Mouse (Mus musculus) forebrain, embryonic 14.5 days (tissue): ENCODE measurements at regions not wholly inside any gene's neighbourhood (a gene's known extent, or its start where the extent isn't known, plus 50 kb on each side); places are given as distances from the start of the nearest gene placed in this dataset.
"Not testable (repeated sequence)": the region's sequence is repeated elsewhere in the genome, so short reads cannot be mapped to it uniquely, and the experiment has no call there.

Experiments
- ATAC-seq: fragments of 200-750 bp; cut with Nextera tagmentation; 2 replicates; pipeline ENCODE4 v1.8.0; 2017; ENCODE audit warnings: mild to moderate bottlenecking, moderate library complexity
- DNase-seq: peaks from one replicate; pipeline ENCODE4 v3.0.0-alpha.2; 2015; ENCODE audit warnings: low spot score
- H3K27ac ChIP-seq: fragments of 300-500 bp; sonication (generic); 2 replicates; pipeline ENCODE4 v1.5.1; 2014; ENCODE audit warnings: low read depth, mild to moderate bottlenecking, control low read depth, low read length, moderate library complexity
- H3K27me3 ChIP-seq: fragments of 300-500 bp; sonication (generic); replicated peaks from 2 replicates; pipeline ENCODE4 v1.6.1; 2014; ENCODE audit warnings: low read length, control low read depth, mixed read lengths; ENCODE audit not compliant: control insufficient read depth, insufficient read depth
- H3K36me3 ChIP-seq: fragments of 300-500 bp; sonication (generic); 2 replicates; pipeline ENCODE4 v1.6.1; 2014; ENCODE audit warnings: low read length, control low read depth; ENCODE audit not compliant: control insufficient read depth, insufficient read depth
- H3K4me1 ChIP-seq: fragments of 300-500 bp; sonication (generic); 2 replicates; pipeline ENCODE4 v1.6.1; 2014; ENCODE audit warnings: antibody characterized with exemption, low read length, control low read depth; ENCODE audit not compliant: control insufficient read depth, insufficient read depth
- H3K4me2 ChIP-seq: fragments of 300-500 bp; sonication (generic); 2 replicates; pipeline ENCODE4 v1.6.1; 2014; ENCODE audit warnings: mild to moderate bottlenecking, control low read depth, low read length
- H3K4me3 ChIP-seq: fragments of 300-500 bp; sonication (generic); 2 replicates; pipeline ENCODE4 v1.5.1; 2014; ENCODE audit warnings: low read depth, low read length, control low read depth
- H3K9ac ChIP-seq: fragments of 300-500 bp; sonication (generic); 2 replicates; pipeline ENCODE4 v1.6.1; 2014; ENCODE audit warnings: mild to moderate bottlenecking, low read length, control low read depth, moderate library complexity
- H3K9me3 ChIP-seq: fragments of 300-500 bp; sonication (generic); replicated peaks from 2 replicates; pipeline ENCODE4 v1.6.1; 2016; ENCODE audit warnings: low read length, control low read depth, mixed read lengths; ENCODE audit not compliant: control insufficient read depth
- WGBS: fragments of 180-500 bp; shearing (Covaris S2); extraction: QIAGEN DNeasy Blood & Tissue Kit; methylation state at CpG from one replicate; pipeline ENCODE4 v1.1.7; 2014; 5-methylcytosine and 5-hydroxymethylcytosine counted together

DNA sequence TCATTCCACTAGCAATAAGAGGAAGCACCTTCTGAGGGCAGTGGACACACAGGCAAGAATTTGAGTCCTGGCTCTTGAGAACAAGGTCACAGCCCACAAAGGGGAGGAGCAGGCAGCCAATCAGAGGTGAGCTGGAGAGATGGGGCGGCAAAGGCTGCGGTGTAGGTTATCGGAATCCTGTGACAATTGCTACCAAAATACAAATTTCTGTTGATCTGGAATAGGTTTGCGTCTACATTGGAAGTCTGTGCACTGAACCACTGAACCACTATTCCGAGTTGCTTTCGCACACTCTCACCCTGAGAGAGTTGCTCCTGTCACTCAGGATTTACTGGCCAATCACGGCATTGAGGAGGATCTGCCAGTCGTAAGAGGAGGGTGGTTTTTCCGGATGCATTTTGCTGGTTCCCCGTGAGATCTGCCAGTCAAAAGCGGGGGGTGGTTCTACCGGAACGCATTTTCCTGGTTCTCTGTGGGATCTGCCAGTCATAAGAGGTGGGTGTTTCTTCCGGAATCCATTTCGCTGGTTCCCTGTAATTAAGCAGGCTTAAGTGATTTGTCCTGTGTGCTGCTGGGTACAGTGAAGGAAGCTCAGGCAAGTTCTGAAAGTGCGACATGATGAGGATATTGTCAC is 59.2 kb upstream of the Zfp960 start:
- 7% methylated on average over 16 of the region's 16 CpGs for WGBS

DNA sequence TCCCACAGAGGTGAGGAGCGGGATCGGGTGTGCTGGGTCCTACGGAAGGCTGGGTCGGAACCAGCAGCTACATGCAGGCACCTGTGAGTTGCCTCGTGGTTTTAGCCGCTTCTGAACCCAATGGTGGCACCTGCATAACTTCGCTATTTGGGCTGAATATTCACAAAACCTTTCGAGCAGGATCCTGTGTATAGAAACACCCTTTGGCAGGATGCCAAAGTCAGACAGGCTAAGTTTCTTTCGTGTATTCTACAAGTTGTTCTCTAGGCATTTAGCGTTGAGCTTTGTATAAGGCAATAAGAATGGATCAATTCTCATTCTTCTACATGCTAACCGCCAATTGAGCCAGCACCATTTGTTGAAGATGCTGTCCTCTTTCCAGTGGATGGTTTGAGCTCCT is 58.6 kb upstream of the Zfp960 start:
- ATAC-seq = peak; percentile 18
- Histone ChIP-seq H3K4me2 (peak overlapping the region; percentile 52), H3K4me3 (peak overlapping the region; percentile 42), H3K9ac (peak overlapping the region; percentile 59)
- not testable (repeated sequence) for H3K27me3 ChIP-seq, H3K27ac ChIP-seq, H3K36me3 ChIP-seq, H3K9me3 ChIP-seq, H3K4me1 ChIP-seq
- DNase-seq = peak; percentile 62
- 10% methylated on average over 9 of the region's 11 CpGs for WGBS

More for the DNA sequence above, 59.2 kb upstream of the Zfp960 start:
- peak overlapping the region; percentile 59 for H3K9ac ChIP-seq
- H3K36me3 ChIP-seq, H3K27me3 ChIP-seq, H3K27ac ChIP-seq, H3K9me3 ChIP-seq, H3K4me1 ChIP-seq: not testable (repeated sequence)
- peak overlapping the region; percentile 42 for H3K4me3 ChIP-seq
- peak; percentile 100 for ATAC-seq
- peak; percentile 97 for DNase-seq
- peak overlapping the region; percentile 52 for H3K4me2 ChIP-seq
